Mouse (Mus musculus): ENCODE results near the gene Scamp3. TPM values are rescaled to one million over a fixed set of nuclear protein-coding genes. Genes with fewer than 3 reads are reported as not detected.

The Scamp3 gene
- polyA plus RNA-seq, 1 experiment from 2014 or later: 98.9 TPM

DNA sequence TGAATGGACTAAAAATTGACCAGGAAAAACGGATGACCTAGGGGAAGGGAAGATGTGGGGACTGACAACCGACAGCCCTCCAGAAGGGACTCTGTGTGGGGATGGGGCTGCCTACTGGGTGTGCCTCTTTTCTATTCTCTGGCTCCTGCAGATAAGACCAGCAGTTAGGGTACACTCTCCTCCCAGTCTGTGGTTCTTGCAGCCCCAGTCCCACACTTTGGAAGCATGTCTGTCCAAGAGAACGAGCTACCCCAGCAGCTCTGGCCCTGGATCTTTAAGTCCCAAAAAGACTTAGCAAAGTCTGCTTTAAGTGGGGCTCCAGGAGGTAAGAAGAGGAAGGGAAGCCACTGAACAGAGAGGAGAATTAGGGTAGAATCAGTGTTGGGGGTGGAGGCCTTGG lies 41.3 kb upstream of the Scamp3 start, which contains the start of gene Pklr:
Gene Pklr (plus strand): TSS at position 185 of the 400 bp plus-strand sequence.
- no peak within 1 kb of the TSS for H3K4me2 ChIP-seq
- ATAC-seq (ENCODE audit: insufficient read depth) (no peak), DNase-seq (no peak)
- H3K27me3 ChIP-seq (ENCODE audit: insufficient read depth, low read length): no peaks in the 10 kb centered on the region
- no peak within 1 kb of the TSS for H3K9ac ChIP-seq
- no peak within 1 kb of the TSS for H3K27ac ChIP-seq (ENCODE audit: low read depth)
- no peaks in the 10 kb centered on the region for H3K9me3 ChIP-seq (ENCODE audit: low read depth, low read length)
- no peaks in the 10 kb centered on the region; the same call in 1 of the 2 replicates for H3K4me1 ChIP-seq (ENCODE audit: insufficient read depth)
- no peaks in the 10 kb centered on the region for H3K36me3 ChIP-seq (ENCODE audit: insufficient read depth)
- TF ChIP-seq CTCF (IDR thresholded peaks at IDR 0.05; ENCODE audit: low read depth): no peak
- peak within 1 kb of the TSS; percentile 14; the same call in 1 of the 2 replicates for H3K4me3 ChIP-seq (ENCODE audit: low read depth, low read length)
- 53% methylated on average over 3 of the region's 3 CpGs for WGBS

DNA sequence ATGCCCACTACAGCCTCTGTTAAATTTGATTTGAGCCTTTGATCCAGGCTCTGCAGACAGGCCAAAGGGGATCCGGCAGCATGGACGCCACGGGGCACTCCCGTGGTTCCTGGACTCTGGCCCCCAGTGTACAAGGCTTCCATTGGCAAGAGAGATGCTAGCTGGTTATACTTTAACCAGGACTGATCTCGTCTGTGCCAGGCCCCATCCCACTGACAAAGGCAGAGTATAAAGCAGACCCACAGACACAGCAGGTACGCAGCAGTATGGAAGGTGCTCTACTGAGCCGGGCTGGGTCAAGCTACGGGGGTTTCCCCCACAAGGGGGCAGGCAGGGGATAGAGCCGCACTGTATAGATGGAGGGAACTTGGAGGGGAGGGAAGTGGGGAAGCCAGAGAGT lies 40.9 kb upstream of the Scamp3 start:
- ATAC-seq (ENCODE audit: insufficient read depth) (peak; percentile 58; the same call in 1 of the 2 replicates), DNase-seq (peak; percentile 23)
- peak overlapping the region; percentile 14; the same call in 1 of the 2 replicates for H3K4me3 ChIP-seq (ENCODE audit: low read depth, low read length)
- no peaks in the 10 kb centered on the region; the same call in 1 of the 2 replicates for H3K4me1 ChIP-seq (ENCODE audit: insufficient read depth)
- no peaks in the 10 kb centered on the region for H3K9me3 ChIP-seq (ENCODE audit: low read depth, low read length)
- TF ChIP-seq CTCF (IDR thresholded peaks at IDR 0.05; ENCODE audit: low read depth): peak; percentile 44
- H3K9ac ChIP-seq: no peak overlapping the region
- 38% methylated on average over 9 of the region's 9 CpGs for WGBS
- H3K27me3 ChIP-seq (ENCODE audit: insufficient read depth, low read length): no peaks in the 10 kb centered on the region
- H3K27ac ChIP-seq (ENCODE audit: low read depth): no peak overlapping the region
- H3K36me3 ChIP-seq (ENCODE audit: insufficient read depth): no peaks in the 10 kb centered on the region
- no peak overlapping the region for H3K4me2 ChIP-seq

DNA sequence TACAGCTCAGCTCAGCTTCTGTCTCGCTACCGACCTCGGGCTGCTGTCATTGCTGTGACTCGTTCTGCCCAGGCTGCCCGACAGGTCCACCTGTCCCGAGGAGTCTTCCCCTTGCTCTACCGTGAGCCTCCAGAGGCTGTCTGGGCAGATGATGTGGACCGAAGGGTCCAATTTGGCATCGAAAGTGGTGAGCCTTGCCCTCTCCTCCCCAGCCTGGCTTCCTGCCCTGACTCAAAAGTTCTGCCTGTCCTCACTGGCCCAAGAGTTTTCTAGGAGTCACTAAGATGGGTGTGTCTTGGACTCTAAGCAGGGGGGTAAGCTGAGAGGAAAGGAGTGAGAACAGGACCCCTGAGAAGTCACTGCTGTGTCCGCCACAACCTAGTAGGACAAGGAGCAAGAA lies 32.5 kb upstream of the Scamp3 start:
- no peak for DNase-seq
- H3K27me3 ChIP-seq (ENCODE audit: insufficient read depth, low read length): peaks cover 23% of the 10 kb centered on the region
- H3K36me3 ChIP-seq (ENCODE audit: insufficient read depth): no peaks in the 10 kb centered on the region
- H3K9me3 ChIP-seq (ENCODE audit: low read depth, low read length): no peaks in the 10 kb centered on the region
- no peak overlapping the region for H3K4me3 ChIP-seq (ENCODE audit: low read depth, low read length)
- H3K27ac ChIP-seq (ENCODE audit: low read depth): no peak overlapping the region
- no peaks in the 10 kb centered on the region; the same call in 1 of the 2 replicates for H3K4me1 ChIP-seq (ENCODE audit: insufficient read depth)
- 77% methylated on average over 10 of the region's 10 CpGs for WGBS
- TF ChIP-seq CTCF (IDR thresholded peaks at IDR 0.05; ENCODE audit: low read depth): no peak
- H3K4me2 ChIP-seq: no peak overlapping the region
- H3K9ac ChIP-seq: no peak overlapping the region
- ATAC-seq (ENCODE audit: insufficient read depth): no peak

DNA sequence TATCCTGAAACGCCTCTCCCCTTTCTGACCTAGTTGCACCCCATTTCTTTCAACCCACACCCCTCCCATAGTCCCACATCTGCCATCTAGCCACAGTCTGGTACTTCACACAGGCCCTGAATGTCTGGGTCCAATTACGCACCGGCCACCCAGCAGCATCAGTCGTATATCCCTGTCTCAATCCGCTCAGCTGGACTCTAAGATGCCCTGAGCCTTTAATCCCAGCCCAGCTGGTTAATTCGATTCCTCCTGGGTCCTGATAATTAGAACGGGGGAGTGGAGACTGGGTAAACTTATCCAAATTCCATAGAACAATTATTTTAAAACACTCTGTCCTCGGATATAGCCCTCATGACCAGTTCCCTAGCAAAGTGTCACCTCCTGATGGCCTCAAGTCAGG lies 31.7 kb upstream of the Scamp3 start:
- Histone ChIP-seq H3K4me3 (ENCODE audit: low read depth, low read length) (no peak overlapping the region), H3K4me2 (no peak overlapping the region), H3K27me3 (ENCODE audit: insufficient read depth, low read length) (peaks cover 23% of the 10 kb centered on the region), H3K27ac (ENCODE audit: low read depth) (no peak overlapping the region), H3K4me1 (ENCODE audit: insufficient read depth) (no peaks in the 10 kb centered on the region; the same call in 1 of the 2 replicates), H3K36me3 (ENCODE audit: insufficient read depth) (no peaks in the 10 kb centered on the region), H3K9me3 (ENCODE audit: low read depth, low read length) (no peaks in the 10 kb centered on the region), H3K9ac (no peak overlapping the region)
- DNase-seq (no peak), ATAC-seq (ENCODE audit: insufficient read depth) (no peak)
- no peak for TF ChIP-seq CTCF (IDR thresholded peaks at IDR 0.05; ENCODE audit: low read depth)
- 48% methylated on average over 8 of the region's 8 CpGs for WGBS

DNA sequence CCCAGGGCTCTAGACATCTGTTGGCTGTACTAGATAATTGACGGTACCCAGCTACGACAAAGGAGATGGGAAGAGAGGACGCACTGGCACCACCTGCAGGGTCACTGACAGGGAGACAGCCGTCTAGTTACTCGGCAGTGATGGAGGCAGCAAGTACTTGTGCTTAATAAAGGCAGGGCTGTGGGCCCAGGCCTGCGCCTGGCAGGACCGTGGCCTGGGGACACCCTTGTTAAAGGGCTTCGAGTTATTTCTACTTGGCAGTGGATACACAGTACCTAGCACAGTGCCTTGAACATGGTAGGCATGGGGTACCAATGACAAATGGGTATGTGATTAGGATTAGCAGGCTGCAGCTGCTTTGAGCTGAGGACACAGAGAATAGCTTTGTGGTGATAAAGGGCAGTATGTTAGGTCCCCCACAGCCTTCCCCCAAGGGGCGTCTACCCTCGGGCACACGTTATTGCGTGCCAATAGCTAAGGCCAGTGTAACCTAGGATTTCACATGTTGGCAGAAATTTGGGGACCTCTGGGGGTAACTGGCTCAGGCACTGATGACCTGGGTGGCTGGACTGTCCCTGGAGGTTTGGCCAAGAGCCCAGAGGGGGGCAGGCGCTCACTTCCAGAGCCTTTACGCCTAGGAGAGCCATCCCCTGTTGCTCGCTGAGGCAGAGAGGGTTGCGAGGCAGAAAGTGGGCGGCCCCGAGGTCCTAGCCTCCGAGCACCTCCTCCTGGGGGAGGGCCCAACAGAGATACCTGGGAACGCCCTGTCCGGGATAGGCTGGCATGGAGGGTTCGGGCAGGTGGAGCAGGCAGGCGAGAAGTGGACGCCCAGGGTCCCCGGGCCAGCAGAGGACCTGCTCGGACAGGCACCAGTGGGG lies 29.9 kb upstream of the Scamp3 start:
- Histone ChIP-seq H3K4me1 (ENCODE audit: insufficient read depth) (no peaks in the 10 kb centered on the region; the same call in 1 of the 2 replicates), H3K27ac (ENCODE audit: low read depth) (no peak overlapping the region), H3K9ac (no peak overlapping the region), H3K4me3 (ENCODE audit: low read depth, low read length) (peak overlapping the region; percentile 26), H3K27me3 (ENCODE audit: insufficient read depth, low read length) (peaks cover 23% of the 10 kb centered on the region), H3K4me2 (peak overlapping the region; percentile 59), H3K36me3 (ENCODE audit: insufficient read depth) (no peaks in the 10 kb centered on the region), H3K9me3 (ENCODE audit: low read depth, low read length) (no peaks in the 10 kb centered on the region)
- ATAC-seq (ENCODE audit: insufficient read depth) (peak; percentile 85), DNase-seq (peak; percentile 34)
- 20% methylated on average over 26 of the region's 26 CpGs for WGBS
- no peak for TF ChIP-seq CTCF (IDR thresholded peaks at IDR 0.05; ENCODE audit: low read depth)

DNA sequence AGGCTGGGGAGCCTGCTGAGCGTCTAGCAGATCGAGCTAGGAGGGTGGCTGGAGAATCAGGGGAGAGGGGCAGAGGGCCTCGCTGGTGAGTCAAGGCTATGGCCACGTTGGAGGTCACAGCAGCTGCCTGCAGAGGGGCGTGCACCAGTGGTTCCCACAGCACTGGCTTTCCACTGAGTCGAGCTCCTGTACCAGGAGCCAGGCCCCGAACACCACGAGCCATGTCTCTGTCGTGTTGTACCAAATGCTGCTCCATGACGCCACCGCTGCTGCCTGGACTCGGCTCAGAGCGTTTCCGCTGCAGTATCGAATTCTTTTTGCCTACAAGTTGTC lies 29.3 kb upstream of the Scamp3 start:
- Histone ChIP-seq H3K27ac (ENCODE audit: low read depth) (no peak overlapping the region), H3K4me2 (peak overlapping the region; percentile 59), H3K9ac (no peak overlapping the region), H3K4me3 (ENCODE audit: low read depth, low read length) (peak overlapping the region; percentile 26), H3K27me3 (ENCODE audit: insufficient read depth, low read length) (peaks cover 23% of the 10 kb centered on the region), H3K9me3 (ENCODE audit: low read depth, low read length) (no peaks in the 10 kb centered on the region), H3K36me3 (ENCODE audit: insufficient read depth) (no peaks in the 10 kb centered on the region), H3K4me1 (ENCODE audit: insufficient read depth) (no peaks in the 10 kb centered on the region; the same call in 1 of the 2 replicates)
- 12% methylated on average over 15 of the region's 15 CpGs for WGBS
- peak; percentile 45 for ATAC-seq (ENCODE audit: insufficient read depth)
- no peak for TF ChIP-seq CTCF (IDR thresholded peaks at IDR 0.05; ENCODE audit: low read depth)
- DNase-seq: peak; percentile 23

DNA sequence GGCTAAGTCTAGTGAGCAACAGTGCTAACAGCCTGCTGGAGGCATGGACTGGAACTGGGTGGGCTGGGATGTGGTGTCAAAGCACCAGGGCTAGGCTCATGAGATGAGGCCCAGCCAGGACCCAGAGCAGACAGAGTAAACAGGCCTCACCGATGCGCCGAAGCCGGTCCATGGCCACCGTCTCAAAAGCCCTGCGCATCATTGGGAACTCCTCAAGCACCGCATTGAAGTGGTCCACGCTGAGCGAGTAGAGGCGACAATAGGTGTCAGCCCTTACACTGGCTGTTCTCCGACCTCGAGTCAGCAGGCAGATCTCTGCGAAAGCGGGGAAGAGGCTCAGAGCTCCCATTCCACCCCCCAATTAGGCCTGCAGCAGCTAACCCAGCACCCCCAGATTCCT lies 28.7 kb upstream of the Scamp3 start:
- Histone ChIP-seq H3K9me3 (ENCODE audit: low read depth, low read length) (no peaks in the 10 kb centered on the region), H3K36me3 (ENCODE audit: insufficient read depth) (no peaks in the 10 kb centered on the region), H3K4me3 (ENCODE audit: low read depth, low read length) (no peak overlapping the region), H3K9ac (no peak overlapping the region), H3K27me3 (ENCODE audit: insufficient read depth, low read length) (peaks cover 23% of the 10 kb centered on the region), H3K4me1 (ENCODE audit: insufficient read depth) (no peaks in the 10 kb centered on the region; the same call in 1 of the 2 replicates), H3K27ac (ENCODE audit: low read depth) (no peak overlapping the region), H3K4me2 (no peak overlapping the region)
- 62% methylated on average over 14 of the region's 14 CpGs for WGBS
- DNase-seq: no peak
- no peak for ATAC-seq (ENCODE audit: insufficient read depth)
- TF ChIP-seq CTCF (IDR thresholded peaks at IDR 0.05; ENCODE audit: low read depth): no peak

Measured in lung, embryonic 14.5 days (tissue).